Mouse (Mus musculus): ENCODE data around the gene Cbs. TPM values are rescaled to one million over a fixed set of nuclear protein-coding genes. Genes with fewer than 3 reads are reported as not detected.

Cbs gene
- total and polyA plus RNA-seq, 2 experiments from 2014 or later: 18.6 to 22.3 TPM

DNA sequence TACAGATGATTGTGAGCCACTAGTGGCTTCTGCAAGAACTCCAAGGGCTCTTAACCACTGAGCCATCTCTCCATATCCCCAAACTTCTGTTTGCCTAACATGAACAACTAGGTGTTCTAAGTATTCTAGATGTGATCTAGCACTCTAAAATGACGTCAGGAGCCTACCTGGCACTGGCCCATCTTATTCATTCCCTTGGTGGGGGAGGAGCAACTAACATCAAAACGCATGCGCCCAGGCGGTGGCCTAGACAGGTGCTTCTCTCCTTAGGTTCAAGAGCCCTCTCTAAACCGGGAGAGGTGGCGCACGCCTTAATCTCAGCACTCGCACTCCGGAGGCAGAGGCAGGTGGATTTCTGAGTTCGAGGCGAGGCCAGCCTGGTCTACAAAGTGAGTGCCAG, 1.3 kb downstream of the Cbs start:
- H3K27ac ChIP-seq (ENCODE audit: low read depth, low read length): no peak overlapping the region
- no peak for DNase-seq
- H3K4me3 ChIP-seq (ENCODE audit: low read depth, low read length): no peak overlapping the region
- ATAC-seq: no peak
- no peaks in the 10 kb centered on the region for H3K36me3 ChIP-seq (ENCODE audit: insufficient read depth)
- 67% methylated on average over 11 of the region's 11 CpGs for WGBS
- no peaks in the 10 kb centered on the region for H3K9me3 ChIP-seq (ENCODE audit: low read length)
- no peak for TF ChIP-seq CTCF (IDR thresholded peaks at IDR 0.05; ENCODE audit: low read depth)
- peak overlapping the region; percentile 93 for H3K4me2 ChIP-seq (ENCODE audit: low read depth)
- no peak overlapping the region for H3K9ac ChIP-seq
- H3K4me1 ChIP-seq (ENCODE audit: insufficient read depth): peaks cover 4% of the 10 kb centered on the region
- no peaks in the 10 kb centered on the region; the same call in 1 of the 2 replicates for H3K27me3 ChIP-seq (ENCODE audit: insufficient read depth, low read length)

DNA sequence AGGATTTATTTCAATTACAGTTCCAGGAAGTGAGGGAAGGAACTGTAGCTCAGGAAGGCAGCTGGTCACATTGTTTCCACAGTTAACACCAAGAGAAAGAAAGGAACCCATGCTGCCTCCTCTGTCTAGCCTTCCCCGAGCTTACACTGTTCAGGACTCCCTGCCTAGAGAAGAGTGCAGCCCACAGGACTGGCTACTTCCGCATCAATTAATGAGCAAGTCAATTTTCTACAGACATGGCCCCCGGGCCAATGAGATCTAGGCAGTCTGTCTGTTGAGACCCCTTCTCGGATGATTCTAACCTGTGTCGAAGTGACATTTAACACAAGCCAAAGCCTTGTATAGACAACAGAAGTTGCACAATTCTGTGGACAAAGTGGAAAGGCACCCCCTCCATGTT, 2.1 kb downstream of the Cbs start:
- Histone ChIP-seq H3K27me3 (ENCODE audit: insufficient read depth, low read length) (no peaks in the 10 kb centered on the region; the same call in 1 of the 2 replicates), H3K36me3 (ENCODE audit: insufficient read depth) (no peaks in the 10 kb centered on the region), H3K9ac (no peak overlapping the region), H3K4me2 (ENCODE audit: low read depth) (no peak overlapping the region), H3K9me3 (ENCODE audit: low read length) (no peaks in the 10 kb centered on the region), H3K4me1 (ENCODE audit: insufficient read depth) (peaks cover 4% of the 10 kb centered on the region), H3K27ac (ENCODE audit: low read depth, low read length) (no peak overlapping the region), H3K4me3 (ENCODE audit: low read depth, low read length) (no peak overlapping the region)
- DNase-seq: no peak
- no peak for TF ChIP-seq CTCF (IDR thresholded peaks at IDR 0.05; ENCODE audit: low read depth)
- no peak for ATAC-seq
- WGBS: 65% methylated on average over 5 of the region's 5 CpGs

DNA sequence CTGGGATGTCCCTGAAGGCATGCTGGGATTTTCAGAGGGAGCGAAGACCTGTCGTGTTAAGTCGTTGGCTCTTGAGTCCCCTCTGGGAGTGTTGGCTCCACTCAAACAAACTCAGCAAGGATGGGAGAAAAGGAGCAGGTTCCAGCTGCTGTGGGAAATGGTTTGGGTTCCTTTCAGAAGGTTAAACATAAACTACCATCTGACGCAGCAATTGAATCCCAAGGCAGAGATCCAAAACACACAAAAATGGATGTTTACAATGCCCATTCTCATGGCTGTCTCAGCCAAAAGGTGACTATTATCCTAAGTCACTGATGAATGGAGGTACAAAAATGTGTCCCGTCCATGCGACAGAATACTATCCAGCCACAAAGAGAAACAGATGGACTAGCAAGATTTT, 4.0 kb downstream of the Cbs start:
- Histone ChIP-seq H3K4me3 (ENCODE audit: low read depth, low read length) (no peak overlapping the region), H3K4me2 (ENCODE audit: low read depth) (no peak overlapping the region), H3K4me1 (ENCODE audit: insufficient read depth) (peaks cover 2% of the 10 kb centered on the region), H3K27ac (ENCODE audit: low read depth, low read length) (peak overlapping the region; percentile 15; the same call in 1 of the 2 replicates), H3K27me3 (ENCODE audit: insufficient read depth, low read length) (no peaks in the 10 kb centered on the region; the same call in 1 of the 2 replicates), H3K36me3 (ENCODE audit: insufficient read depth) (no peaks in the 10 kb centered on the region), H3K9ac (no peak overlapping the region), H3K9me3 (ENCODE audit: low read length) (no peaks in the 10 kb centered on the region)
- no peak for DNase-seq
- no peak for ATAC-seq
- WGBS: 62% methylated on average over 6 of the region's 6 CpGs
- no peak for TF ChIP-seq CTCF (IDR thresholded peaks at IDR 0.05; ENCODE audit: low read depth)

DNA sequence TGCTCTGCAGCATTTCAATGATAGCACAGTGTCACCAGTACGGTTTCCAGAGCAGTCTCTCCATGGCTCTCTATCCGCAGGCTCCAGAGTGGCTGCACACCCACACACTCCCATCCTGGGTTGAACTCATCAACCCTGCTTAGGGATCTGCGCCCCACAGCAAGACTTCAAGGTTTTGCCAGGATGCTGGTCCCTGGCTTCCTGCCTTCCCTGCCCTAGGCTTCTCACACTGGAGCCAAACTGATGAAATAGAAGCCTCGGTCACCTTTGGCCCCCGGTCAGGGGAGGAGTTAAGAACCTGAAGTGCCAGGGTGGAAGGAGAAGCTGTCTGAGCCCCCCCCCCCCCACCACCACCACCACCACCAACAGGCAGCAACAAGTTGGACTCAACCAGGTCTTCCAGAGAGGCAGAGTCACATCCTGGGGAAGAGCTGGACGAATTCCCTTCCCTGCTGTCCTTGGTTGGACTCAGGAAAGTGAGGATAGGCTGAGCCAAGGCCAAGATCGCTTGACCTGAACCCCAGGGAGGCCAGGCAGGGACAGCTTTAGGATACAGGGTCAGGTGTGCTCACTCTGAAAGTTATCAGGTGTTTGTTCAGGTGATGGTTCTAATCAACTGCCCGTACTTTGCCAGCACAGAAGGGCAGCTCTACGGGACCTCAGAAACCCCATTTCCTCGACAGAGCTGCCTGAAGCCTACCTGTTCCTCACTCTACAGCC, 5.8 kb downstream of the Cbs start:
- Histone ChIP-seq H3K27ac (ENCODE audit: low read depth, low read length) (no peak overlapping the region), H3K9ac (no peak overlapping the region), H3K27me3 (ENCODE audit: insufficient read depth, low read length) (no peaks in the 10 kb centered on the region; the same call in 1 of the 2 replicates), H3K4me2 (ENCODE audit: low read depth) (no peak overlapping the region), H3K4me3 (ENCODE audit: low read depth, low read length) (no peak overlapping the region), H3K36me3 (ENCODE audit: insufficient read depth) (no peaks in the 10 kb centered on the region), H3K4me1 (ENCODE audit: insufficient read depth) (no peaks in the 10 kb centered on the region), H3K9me3 (ENCODE audit: low read length) (no peaks in the 10 kb centered on the region)
- TF ChIP-seq CTCF (IDR thresholded peaks at IDR 0.05; ENCODE audit: low read depth): no peak
- 90% methylated on average over 10 of the region's 10 CpGs for WGBS
- no peak for DNase-seq
- no peak for ATAC-seq

DNA sequence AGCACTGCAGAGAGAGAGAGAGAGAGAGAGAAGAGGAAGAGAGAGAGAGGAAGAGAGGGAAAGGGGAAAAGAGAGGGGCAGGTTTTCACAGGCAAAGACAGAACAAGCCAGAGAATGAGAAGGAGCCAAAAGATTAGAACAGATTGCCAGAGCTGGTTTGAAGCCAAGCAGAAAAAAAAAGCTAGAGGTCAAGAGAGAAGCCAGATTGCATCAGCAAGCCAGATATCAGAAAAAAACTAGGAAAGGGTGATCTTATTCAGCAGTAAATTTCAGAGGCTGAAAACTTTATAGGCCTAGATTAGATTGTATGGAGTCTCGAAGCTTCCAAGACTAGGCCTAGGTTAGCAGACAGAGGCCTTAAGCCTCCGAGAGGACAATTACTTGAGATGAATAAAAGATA, 9.1 kb downstream of the Cbs start:
- no peak for TF ChIP-seq CTCF (IDR thresholded peaks at IDR 0.05; ENCODE audit: low read depth)
- Histone ChIP-seq H3K9me3 (ENCODE audit: low read length) (no peaks in the 10 kb centered on the region), H3K36me3 (ENCODE audit: insufficient read depth) (peaks cover 9% of the 10 kb centered on the region), H3K4me3 (ENCODE audit: low read depth, low read length) (no peak overlapping the region), H3K4me1 (ENCODE audit: insufficient read depth) (no peaks in the 10 kb centered on the region), H3K27ac (ENCODE audit: low read depth, low read length) (no peak overlapping the region), H3K4me2 (ENCODE audit: low read depth) (no peak overlapping the region), H3K9ac (no peak overlapping the region), H3K27me3 (ENCODE audit: insufficient read depth, low read length) (no peaks in the 10 kb centered on the region)
- no peak for DNase-seq
- 94% methylated on average over 2 of the region's 2 CpGs for WGBS
- ATAC-seq: no peak

DNA sequence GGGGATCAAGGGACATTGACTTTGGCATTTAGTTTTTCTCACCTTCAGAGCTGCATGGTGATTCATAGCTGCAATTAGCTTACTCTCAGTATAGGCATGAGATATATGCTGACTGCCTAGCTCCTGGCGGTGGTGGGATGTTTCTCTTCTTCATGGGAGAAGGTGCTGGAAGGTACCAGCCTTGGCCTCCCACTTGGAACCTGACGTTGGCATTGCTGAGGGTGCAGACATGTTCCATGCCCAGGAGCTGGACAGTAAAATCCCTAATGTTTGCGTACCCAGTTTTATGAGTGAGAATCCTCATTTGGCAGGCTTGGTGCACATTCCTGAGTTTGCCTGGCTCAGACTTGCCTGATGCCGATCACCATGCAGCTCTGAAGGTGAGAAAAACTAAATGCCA, 13.9 kb downstream of the Cbs start:
- no peak overlapping the region for H3K4me2 ChIP-seq (ENCODE audit: low read depth)
- H3K27ac ChIP-seq (ENCODE audit: low read depth, low read length): no peak overlapping the region
- 93% methylated on average over 4 of the region's 4 CpGs for WGBS
- peaks cover 9% of the 10 kb centered on the region for H3K36me3 ChIP-seq (ENCODE audit: insufficient read depth)
- H3K27me3 ChIP-seq (ENCODE audit: insufficient read depth, low read length): no peaks in the 10 kb centered on the region
- no peaks in the 10 kb centered on the region for H3K4me1 ChIP-seq (ENCODE audit: insufficient read depth)
- H3K9ac ChIP-seq: no peak overlapping the region
- H3K9me3 ChIP-seq (ENCODE audit: low read length): no peaks in the 10 kb centered on the region
- ATAC-seq (no peak), DNase-seq (no peak)
- TF ChIP-seq CTCF (IDR thresholded peaks at IDR 0.05; ENCODE audit: low read depth): no peak
- H3K4me3 ChIP-seq (ENCODE audit: low read depth, low read length): no peak overlapping the region

DNA sequence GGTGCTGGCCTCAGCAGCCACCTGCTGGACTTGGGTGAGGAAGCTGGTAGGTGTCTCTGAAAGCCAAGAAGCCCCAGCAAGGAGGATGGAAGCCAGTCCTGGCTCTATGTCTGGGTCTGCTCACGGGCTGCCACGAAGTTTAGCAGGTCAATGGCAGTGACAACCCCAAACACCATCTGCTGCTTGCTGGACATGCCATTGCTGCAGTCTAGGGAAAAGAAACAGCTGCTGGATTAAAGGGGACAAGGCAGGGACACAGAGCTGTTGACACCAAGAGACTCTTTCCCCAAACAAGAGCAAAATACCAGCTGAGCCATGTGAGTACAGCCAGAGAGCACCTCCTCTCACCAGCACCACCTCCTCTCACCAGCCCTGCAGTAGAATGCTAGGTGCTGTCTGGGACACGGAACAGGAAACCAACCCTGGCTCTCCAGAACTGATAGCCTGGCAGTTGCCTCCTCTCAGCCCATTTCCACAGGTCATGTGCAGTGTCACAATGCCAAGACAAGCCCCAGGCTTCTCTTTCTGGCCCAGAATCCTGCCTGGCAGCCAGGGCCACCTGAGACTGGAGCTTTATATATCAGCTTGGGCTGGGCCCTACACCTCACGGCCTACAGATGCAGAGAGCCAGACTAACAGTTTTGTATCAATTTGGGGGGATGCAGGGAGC, 23.8 kb downstream of the Cbs start:
- Histone ChIP-seq H3K4me1 (ENCODE audit: insufficient read depth) (no peaks in the 10 kb centered on the region), H3K36me3 (ENCODE audit: insufficient read depth) (no peaks in the 10 kb centered on the region), H3K4me2 (ENCODE audit: low read depth) (no peak overlapping the region), H3K27me3 (ENCODE audit: insufficient read depth, low read length) (no peaks in the 10 kb centered on the region), H3K9ac (no peak overlapping the region), H3K27ac (ENCODE audit: low read depth, low read length) (no peak overlapping the region), H3K4me3 (ENCODE audit: low read depth, low read length) (no peak overlapping the region), H3K9me3 (ENCODE audit: low read length) (no peaks in the 10 kb centered on the region)
- TF ChIP-seq CTCF (IDR thresholded peaks at IDR 0.05; ENCODE audit: low read depth): no peak
- ATAC-seq (no peak), DNase-seq (no peak)
- WGBS: 76% methylated on average over 4 of the region's 4 CpGs

All from forebrain, postnatal 0 days (tissue).